Mouse (Mus musculus) bone marrow macrophage, adult 2 months (primary cell): Measurements from ENCODE around the gene Olfr889.

ENCODE experiments used
- CTCF ChIP-seq: IDR thresholded peaks from 2 replicates; pipeline ENCODE4 v1.5.1; 2012; ENCODE audit warnings: low read depth, mild to moderate bottlenecking, low read length, moderate library complexity
- POLR2A ChIP-seq: IDR thresholded peaks from 2 replicates; pipeline ENCODE4 v1.6.1; 2012; ENCODE audit warnings: mild to moderate bottlenecking, low read depth, low read length, borderline replicate concordance

GRCm38 (mm10) chr9:38083772-38084171 lies 31.2 kb upstream of the Olfr889 start, which contains the start of gene Olfr887:
- no peak for TF ChIP-seq CTCF
- no peak for TF ChIP-seq POLR2A
